Mouse (Mus musculus) MEL (cell line): ENCODE measurements around the gene Grm2.

Source experiments
- ELF1 ChIP-seq: IDR thresholded peaks from 2 replicates; pipeline ENCODE4 v1.6.1; 2014; ENCODE audit warnings: low read depth, mild to moderate bottlenecking, inconsistent platforms, low read length, improper control_type of control experiment, moderate library complexity
- NELFE ChIP-seq: IDR thresholded peaks from 2 replicates; pipeline ENCODE4 v1.6.1; 2011; ENCODE audit warnings: low read depth, low read length, improper control_type of control experiment

DNA sequence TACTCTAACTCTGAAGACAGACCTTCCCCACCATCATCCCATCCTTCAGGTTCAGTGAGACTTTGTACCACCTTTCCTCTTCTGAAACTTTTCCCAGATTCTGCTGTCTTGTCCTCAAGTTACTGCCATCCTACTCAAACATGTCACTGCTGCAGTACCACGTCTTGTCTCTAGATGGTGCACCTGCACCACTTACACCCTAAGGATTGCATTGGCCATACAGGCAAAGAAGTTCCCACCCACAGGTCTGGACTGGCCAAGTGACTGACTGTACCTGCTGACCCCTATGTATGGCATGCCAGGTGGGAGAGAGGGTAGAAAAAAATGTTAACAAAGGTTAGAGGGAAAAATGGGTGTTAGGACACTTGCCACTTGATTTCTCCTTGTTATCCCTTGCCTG is 19.6 kb upstream of the Grm2 start:
- TF ChIP-seq ELF1 (no peak), NELFE (no peak)
